Mouse (Mus musculus) right cerebral cortex, postnatal 36 days (tissue): Measurements from ENCODE around the gene Fxyd7.

Experiments used
- DNase-seq, 2 experiments: peaks; one replicate each; pipeline ENCODE4 v3.0.0; 2022; ENCODE audit warnings: low spot score in 2 of 2, mixed read lengths in 1 of 2

The Fxyd7 gene

GRCm38 (mm10) chr7:31008175-31008574 lies 43.1 kb downstream of the Fxyd7 start:
- DNase-seq, result no peak

- DNase-seq, result no peak
Observed at GRCm38 (mm10) chr7:31007775-31008174, 43.5 kb downstream of the Fxyd7 start.

GRCm38 (mm10) chr7:31002650-31003049 lies 48.6 kb downstream of the Fxyd7 start:
- no peak for DNase-seq

GRCm38 (mm10) chr7:31000505-31001020 lies 50.7 kb downstream of the Fxyd7 start:
- peak in 1 of 2 experiments; percentile 7 for DNase-seq

- DNase-seq, result no peak
Observed at GRCm38 (mm10) chr7:30996491-30996890, 54.8 kb downstream of the Fxyd7 start.

GRCm38 (mm10) chr7:30993986-30994385 lies 57.3 kb downstream of the Fxyd7 start:
- DNase-seq, result no peak
